Comparison of ENCODE assay signal across 7 mouse cellular contexts in the genomic region with DNA sequence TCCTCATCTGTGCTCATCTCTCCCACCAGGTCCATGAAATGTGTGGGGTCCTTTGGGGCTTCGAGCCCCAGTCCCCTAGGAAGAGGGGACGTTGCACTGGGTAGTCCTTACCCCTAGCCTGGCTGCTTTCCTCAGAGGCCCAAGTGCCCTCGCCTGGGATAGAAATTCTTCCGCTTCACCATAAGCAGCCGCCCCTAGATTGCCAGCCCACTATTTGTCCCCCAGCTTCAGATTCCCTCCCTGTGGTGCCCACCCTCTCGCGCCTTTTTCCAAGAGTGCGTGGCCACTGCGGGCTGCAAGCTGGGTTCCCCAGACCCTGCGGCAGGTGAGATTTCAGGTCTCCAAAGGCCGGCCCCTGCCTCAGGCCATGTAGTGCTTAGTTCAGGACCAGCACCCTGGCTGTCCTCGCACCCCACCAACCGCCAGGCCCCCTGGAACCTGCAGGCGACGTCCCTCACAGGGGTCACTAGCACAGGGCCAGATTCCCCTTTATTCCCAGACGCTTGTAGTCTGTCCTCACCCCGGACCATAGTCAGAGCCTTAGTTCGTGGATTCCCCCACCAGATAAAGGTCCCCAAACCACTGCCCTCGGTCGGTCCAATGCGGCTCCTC. TPM values are rescaled to one million over a fixed set of nuclear protein-coding genes. Genes with fewer than 3 reads are reported as not detected.
DNase-seq lines count a peak whose midpoint lies in the region; ATAC-seq and TF ChIP-seq lines count a peak whose summit lies in the region.

No protein-coding gene starts in this region.

- peaks cover 11% of the 10 kb centered on the region for H3K27me3 ChIP-seq in spleen, adult 2 months (ENCODE audit: control insufficient read depth, insufficient read depth, low read length)
- H3K27me3 ChIP-seq in heart, embryonic 14.5 days (ENCODE audit: control insufficient read depth, insufficient read depth, low read length): no peaks in the 10 kb centered on the region
- peaks cover 8% of the 10 kb centered on the region; the same call in 1 of the 2 replicates for H3K27me3 ChIP-seq in limb, embryonic 12.5 days
- H3K27me3 ChIP-seq in neural tube, embryonic 15.5 days (replicated peaks): no peaks in the 10 kb centered on the region; the same call in 1 of the 2 replicates

- H3K27ac ChIP-seq in spleen, adult 2 months (ENCODE audit: insufficient read depth, low read length): no peak overlapping the region
- H3K27ac ChIP-seq in heart, embryonic 14.5 days (replicated peaks in 1 of 2; ENCODE audit: control insufficient read depth in 1 of 2, insufficient read depth in 1 of 2, low read depth in 2 of 2, low read length in 2 of 2): no peak overlapping the region
- no peak overlapping the region for H3K27ac ChIP-seq in limb, embryonic 12.5 days
- H3K27ac ChIP-seq in neural tube, embryonic 15.5 days (replicated peaks): peak overlapping the region; percentile 52

- peak; percentile 8; the same call in 1 of the 2 replicates for ATAC-seq in heart, embryonic 14.5 days (ENCODE audit: insufficient number of reproducible peaks, insufficient read depth, low FRiP score, low read depth)
- ATAC-seq in limb, embryonic 12.5 days (ENCODE audit: insufficient number of reproducible peaks, insufficient read depth, low FRiP score, low TSS enrichment, low read depth): peak; percentile 22; the same call in 1 of the 2 replicates
- ATAC-seq in neural tube, embryonic 15.5 days (ENCODE audit: low FRiP score): peak; percentile 14

- TF ChIP-seq CTCF in spleen, adult 2 months (IDR thresholded peaks at IDR 0.05; ENCODE audit: extremely low read depth, insufficient read depth, insufficient read length, insufficient replicate concordance): no peak

- WGBS in spleen, adult 2 months: 2% methylated on average over 21 of the region's 21 CpGs
- WGBS in heart, embryonic 14.5 days: under 1% methylated on average over 21 of the region's 21 CpGs
- 1% methylated on average over 21 of the region's 21 CpGs for WGBS in limb, embryonic 12.5 days
- WGBS in neural tube, embryonic 15.5 days: 0% methylated on average over 21 of the region's 21 CpGs

- H3K9ac ChIP-seq in heart, embryonic 14.5 days (ENCODE audit: low read length): peak overlapping the region; percentile 78
- peak overlapping the region; percentile 71 for H3K9ac ChIP-seq in limb, embryonic 12.5 days (replicated peaks)
- peak overlapping the region; percentile 47 for H3K9ac ChIP-seq in neural tube, embryonic 15.5 days (replicated peaks)

- no peaks in the 10 kb centered on the region for H3K36me3 ChIP-seq in spleen, adult 2 months (ENCODE audit: control insufficient read depth, insufficient read depth, low read length)
- no peaks in the 10 kb centered on the region for H3K36me3 ChIP-seq in heart, embryonic 14.5 days (ENCODE audit: control insufficient read depth, insufficient read depth, low read length)
- H3K36me3 ChIP-seq in limb, embryonic 12.5 days: no peaks in the 10 kb centered on the region
- H3K36me3 ChIP-seq in neural tube, embryonic 15.5 days: no peaks in the 10 kb centered on the region

- TF ChIP-seq POLR2A in spleen, adult 2 months (IDR thresholded peaks at IDR 0.05; ENCODE audit: low read depth, low read length): no peak

- peak overlapping the region; percentile 32 for H3K4me3 ChIP-seq in spleen, adult 2 months (ENCODE audit: extremely low read depth, insufficient read depth, insufficient read length)
- H3K4me3 ChIP-seq in heart, embryonic 14.5 days (ENCODE audit: control insufficient read depth in 1 of 2, insufficient read depth in 1 of 2, low read depth in 1 of 2, low read length in 2 of 2): peak overlapping the region; percentile 56 to 61
- peak overlapping the region; percentile 61 for H3K4me3 ChIP-seq in limb, embryonic 12.5 days (replicated peaks)
- peak overlapping the region; percentile 54 for H3K4me3 ChIP-seq in neural tube, embryonic 15.5 days (replicated peaks)

- no peaks in the 10 kb centered on the region for H3K9me3 ChIP-seq in heart, embryonic 14.5 days (ENCODE audit: control insufficient read depth, low read length)
- H3K9me3 ChIP-seq in limb, embryonic 12.5 days: no peaks in the 10 kb centered on the region
- no peaks in the 10 kb centered on the region for H3K9me3 ChIP-seq in neural tube, embryonic 15.5 days (replicated peaks)

- no peak for DNase-seq in spleen, adult 2 months (ENCODE audit: low read depth in 1 of 2, low spot score in 2 of 2)
- DNase-seq in spleen, postnatal 14 days (ENCODE audit: low spot score in 2 of 2): no peak
- DNase-seq in embryo, embryonic 10.5 days (ENCODE audit: low spot score): peak; percentile 53
- DNase-seq in left cerebral cortex, adult 11 months (ENCODE audit: low spot score): no peak

- peaks cover 2% of the 10 kb centered on the region for H3K4me1 ChIP-seq in spleen, adult 2 months (ENCODE audit: control insufficient read depth, insufficient read depth, insufficient read length)
- H3K4me1 ChIP-seq in heart, embryonic 14.5 days (ENCODE audit: control insufficient read depth in 2 of 2, insufficient read depth in 2 of 2, low read length in 2 of 2): peaks cover 20 to 33% of the 10 kb centered on the region in 2 experiments; a peak in 3 of 4 replicates
- H3K4me1 ChIP-seq in limb, embryonic 12.5 days (replicated peaks): peaks cover 28% of the 10 kb centered on the region
- peaks cover 62% of the 10 kb centered on the region for H3K4me1 ChIP-seq in neural tube, embryonic 15.5 days

- peak overlapping the region; percentile 93 for H3K4me2 ChIP-seq in heart, embryonic 14.5 days (ENCODE audit: low read length)
- H3K4me2 ChIP-seq in limb, embryonic 12.5 days: peak overlapping the region; percentile 72
- peak overlapping the region; percentile 69 for H3K4me2 ChIP-seq in neural tube, embryonic 15.5 days

RNA-seq across cellular contexts. Expression of gene Gprc5b, which starts 0.7 kb away (rescaled TPM):
- 8.1 and 8.5 TPM in 2 replicates for polyA plus RNA-seq in spleen, adult 2 months (2012; rRNA removed)
- polyA plus RNA-seq in heart, embryonic 14.5 days (2014; fragmentation: Nextera tagmentation; extraction: Ambion mirVana): 5.7 and 9.0 TPM in 2 replicates
- polyA plus RNA-seq in limb, embryonic 12.5 days (2016; fragmentation: Nextera tagmentation; extraction: Ambion mirVana): 7.5 and 8.1 TPM in 2 replicates
- 5.2 and 6.6 TPM in 2 replicates for polyA plus RNA-seq in neural tube, embryonic 15.5 days (2015; fragmentation: Nextera tagmentation; extraction: Ambion mirVana)
